Mouse (Mus musculus) cerebellum, adult 2 months (tissue): ENCODE data around the gene Ptpn14.

ENCODE experiments used
- CTCF ChIP-seq: fragments of 200-500 bp; IDR thresholded peaks from 2 replicates; pipeline ENCODE4 v1.5.1; 2011; ENCODE audit warnings: low read depth, mild to moderate bottlenecking, control low read depth, low read length, moderate library complexity, borderline replicate concordance; ENCODE audit not compliant: insufficient read depth
- POLR2A ChIP-seq: fragments of 200-500 bp; IDR thresholded peaks from 2 replicates; pipeline ENCODE4 v1.6.1; 2011; ENCODE audit warnings: low read length, control low read depth, borderline replicate concordance; ENCODE audit not compliant: insufficient read depth

DNA sequence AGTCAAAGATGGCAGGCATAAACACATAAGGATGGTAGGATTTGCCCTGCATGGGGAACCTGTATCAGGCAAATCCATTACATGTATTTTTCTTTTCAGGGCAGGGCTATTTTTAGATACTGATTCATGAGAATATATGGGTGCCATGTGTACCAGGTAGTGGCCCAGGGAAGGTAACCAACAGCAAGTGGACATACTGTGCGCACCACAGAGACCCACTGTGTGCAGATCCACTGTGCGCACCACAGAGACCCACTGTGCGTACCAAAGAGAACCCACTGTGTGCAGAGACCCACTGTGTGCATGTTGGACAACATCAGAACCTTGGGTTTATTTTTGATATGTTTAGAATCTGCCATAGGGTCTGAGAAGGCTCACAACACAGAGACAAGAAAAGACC, 135.7 kb downstream of the Ptpn14 start:
- TF ChIP-seq CTCF (no peak), POLR2A (no peak)
